Mouse (Mus musculus) splenic B cell, adult 2 months (primary cell): ENCODE data around the gene Galc.

Experiments
- DNase-seq: peaks from one replicate; pipeline ENCODE4 v3.0.0-alpha.2; 2011; ENCODE audit warnings: low read depth, low spot score
- H3K27me3 ChIP-seq: 2 replicates; pipeline ENCODE4 v1.6.1; 2012; ENCODE audit warnings: mild to moderate bottlenecking, low read length, moderate library complexity, mixed read lengths; ENCODE audit not compliant: control insufficient read depth, poor library complexity, insufficient read depth, severe bottlenecking
- H3K36me3 ChIP-seq: 2 replicates; pipeline ENCODE4 v1.6.1; 2012; ENCODE audit warnings: mild to moderate bottlenecking, low read length, moderate library complexity, mixed read lengths; ENCODE audit not compliant: control insufficient read depth, poor library complexity, insufficient read depth, severe bottlenecking

The Galc gene

GRCm38 (mm10) chr12:98180807-98181206 is 78.5 kb downstream of the Galc start:
- no peaks in the 10 kb centered on the region for H3K27me3 ChIP-seq
- H3K36me3 ChIP-seq: no peaks in the 10 kb centered on the region
- DNase-seq: no peak

- Histone ChIP-seq H3K36me3 (no peaks in the 10 kb centered on the region), H3K27me3 (no peaks in the 10 kb centered on the region)
- DNase-seq: no peak
These were observed 78.9 kb downstream of the Galc start for GRCm38 (mm10) chr12:98180235-98180800.

GRCm38 (mm10) chr12:98179496-98179895 is 79.8 kb downstream of the Galc start:
- H3K27me3 ChIP-seq: no peaks in the 10 kb centered on the region

GRCm38 (mm10) chr12:98176632-98177031 is 82.6 kb downstream of the Galc start:
- H3K36me3 ChIP-seq: no peaks in the 10 kb centered on the region
- no peak for DNase-seq
- H3K27me3 ChIP-seq: no peaks in the 10 kb centered on the region

More at GRCm38 (mm10) chr12:98179496-98179895, 79.8 kb downstream of the Galc start:
- H3K36me3 ChIP-seq: no peaks in the 10 kb centered on the region
- no peak for DNase-seq

- Histone ChIP-seq H3K36me3 (no peaks in the 10 kb centered on the region), H3K27me3 (no peaks in the 10 kb centered on the region)
- no peak for DNase-seq
These were observed 97.4 kb downstream of the Galc start for GRCm38 (mm10) chr12:98161901-98162300.

- H3K27me3 ChIP-seq: no peaks in the 10 kb centered on the region
- DNase-seq: no peak
- no peaks in the 10 kb centered on the region for H3K36me3 ChIP-seq
These were observed 98.4 kb downstream of the Galc start for GRCm38 (mm10) chr12:98160867-98161266.
